7 mouse cellular contexts compared by ENCODE assay signal in the genomic region with DNA sequence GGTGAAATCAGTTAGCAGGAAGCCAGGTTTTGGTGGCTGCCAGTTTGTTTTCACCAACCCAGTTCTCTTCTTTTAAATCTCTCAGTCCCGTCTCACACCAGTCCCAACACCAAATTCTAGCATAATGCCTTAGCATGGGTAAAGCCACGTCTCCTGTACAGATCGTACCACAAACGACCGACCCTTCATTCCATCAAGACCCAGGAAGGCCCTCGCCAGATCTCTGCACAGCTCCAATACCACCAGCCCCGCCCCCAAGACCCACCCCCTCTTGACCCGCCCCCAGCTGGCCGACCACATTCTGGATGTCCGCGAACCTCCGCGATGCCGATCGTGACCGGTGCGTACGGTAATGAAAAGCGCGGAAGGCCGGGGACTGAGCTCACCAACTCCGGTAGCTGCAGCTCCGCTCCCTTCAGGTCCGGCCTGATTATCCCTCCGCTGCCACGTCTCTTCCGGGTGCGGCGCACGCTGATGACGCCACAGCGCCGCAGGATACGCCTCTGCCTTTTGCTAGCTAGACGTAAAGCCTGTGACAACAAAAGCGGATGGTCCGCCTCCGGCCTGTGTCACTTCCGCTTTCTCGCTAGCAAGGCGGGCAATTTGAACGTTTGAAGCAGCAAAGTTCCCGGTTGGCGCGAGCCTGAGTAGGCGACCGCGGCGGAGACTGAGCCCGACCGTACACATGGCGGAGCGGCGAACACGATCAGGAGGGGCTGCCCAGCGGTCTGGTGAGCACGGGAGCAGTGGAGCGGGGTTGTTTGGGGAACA. TPM values are rescaled to one million over a fixed set of nuclear protein-coding genes. Genes with fewer than 3 reads are reported as not detected.
DNase-seq lines count a peak whose midpoint lies in the region; ATAC-seq lines count a peak whose summit lies in the region.

Zfpl1 (minus strand) TSS at position 479 of the 771 bp plus-strand sequence.
Cdca5 (plus strand) TSS at position 506 of the 771 bp plus-strand sequence.

- intact Hi-C loops in gastrocnemius, postnatal 36 days (cut with DNase I), result loop anchor here (1.0 to 5.0 kb wide), 2 partner anchors 25 to 33 kb away; partner anchors contain the start of gene Sac3d1
- intact Hi-C loops in left cerebral cortex, postnatal 36 days (cut with DNase I), result loop anchor here (1.0 to 2.0 kb wide), 2 partner anchors 28 to 38 kb away; partner anchors contain the start of genes Fau, Mrpl49 and Syvn1

- H3K9me3 ChIP-seq in intestine, embryonic 16.5 days (ENCODE audit: control insufficient read depth, low read length), result no peaks in the 10 kb centered on the region
- no peaks in the 10 kb centered on the region for H3K9me3 ChIP-seq in midbrain, embryonic 11.5 days (ENCODE audit: control insufficient read depth, low read length)

- H3K4me1 ChIP-seq in intestine, embryonic 16.5 days (ENCODE audit: control insufficient read depth, insufficient read depth, low read length), result peaks cover 11% of the 10 kb centered on the region
- H3K4me1 ChIP-seq in midbrain, embryonic 11.5 days (ENCODE audit: control insufficient read depth, insufficient read depth, low read length), result peaks cover 12% of the 10 kb centered on the region

- peak within 1 kb of the TSS; percentile 73 for H3K27ac ChIP-seq in intestine, embryonic 16.5 days (ENCODE audit: low read length)
- peak within 1 kb of the TSS; percentile 30; the same call in 1 of the 2 replicates for H3K27ac ChIP-seq in midbrain, embryonic 11.5 days (ENCODE audit: low read depth, low read length)

- H3K9ac ChIP-seq in intestine, embryonic 16.5 days (ENCODE audit: low read depth, low read length), result peak within 1 kb of the TSS; percentile 80
- H3K9ac ChIP-seq in midbrain, embryonic 11.5 days (ENCODE audit: low read length), result peak within 1 kb of the TSS; percentile 77

- H3K36me3 ChIP-seq in intestine, embryonic 16.5 days (ENCODE audit: control insufficient read depth, insufficient read depth, low read length), result peaks cover 2% of the 10 kb centered on the region
- H3K36me3 ChIP-seq in midbrain, embryonic 11.5 days (ENCODE audit: control insufficient read depth, insufficient read depth, low read length), result peaks cover 12% of the 10 kb centered on the region

- H3K4me2 ChIP-seq in intestine, embryonic 16.5 days (ENCODE audit: low read depth, low read length), result peak within 1 kb of the TSS; percentile 93
- peak within 1 kb of the TSS; percentile 80 for H3K4me2 ChIP-seq in midbrain, embryonic 11.5 days

- peak within 1 kb of the TSS; percentile 81 for H3K4me3 ChIP-seq in intestine, embryonic 16.5 days (ENCODE audit: low read length)
- peak within 1 kb of the TSS; percentile 80 for H3K4me3 ChIP-seq in midbrain, embryonic 11.5 days (ENCODE audit: low read depth, low read length)

- peak; percentile 96 for DNase-seq in adrenal gland, adult 2 months
- DNase-seq in embryo, embryonic 11.5 days (ENCODE audit: low read depth, low spot score), result peak; percentile 98
- DNase-seq in gastrocnemius, postnatal 36 days, result peak; percentile 93 to 95
- DNase-seq in left cerebral cortex, postnatal 36 days (ENCODE audit: low spot score in 2 of 2), result peak; percentile 95 to 97
- DNase-seq in midbrain, embryonic 11.5 days (ENCODE audit: low spot score, missing footprints), result peak; percentile 100
- peak; percentile 98 for DNase-seq in skeletal muscle tissue, adult 2 months (ENCODE audit: low read depth, low spot score)

- ATAC-seq in intestine, embryonic 16.5 days, result peak; percentile 92
- ATAC-seq in midbrain, embryonic 11.5 days (ENCODE audit: low FRiP score), result peak; percentile 92

- no peaks in the 10 kb centered on the region for H3K27me3 ChIP-seq in intestine, embryonic 16.5 days (replicated peaks; ENCODE audit: control insufficient read depth, insufficient read depth, low read length)
- no peaks in the 10 kb centered on the region for H3K27me3 ChIP-seq in midbrain, embryonic 11.5 days (ENCODE audit: control insufficient read depth, insufficient read depth, low read length)

- under 1% methylated on average over 58 of the region's 58 CpGs for WGBS in intestine, embryonic 16.5 days
- under 1% methylated on average over 58 of the region's 58 CpGs for WGBS in midbrain, embryonic 11.5 days

RNA-seq across cellular contexts. Expression of gene Zfpl1, which starts in this region (rescaled TPM):
- 10 to 100 TPM; 38.9 to 43.5 TPM for total RNA-seq in adrenal gland, adult 2 months (2021)
- 91.2 and 122 TPM in 2 replicates for polyA plus RNA-seq in adrenal gland, adult 2 months (2012; rRNA removed)
- 10 to 100 TPM; 10.2 to 10.3 TPM for total RNA-seq in gastrocnemius, postnatal 36 days (2021)
- polyA plus RNA-seq in intestine, embryonic 16.5 days (2015; fragmentation: Nextera tagmentation; extraction: Ambion mirVana), result 66.1 and 68.0 TPM in 2 replicates
- 10 to 100 TPM; 36.9 to 41.3 TPM for total RNA-seq in left cerebral cortex, postnatal 36 days (2021)
- polyA plus RNA-seq in midbrain, embryonic 11.5 days (2014; fragmentation: Nextera tagmentation; extraction: Ambion mirVana), result 63.4 and 63.5 TPM in 2 replicates

RNA-seq across cellular contexts. Expression of gene Cdca5, which starts in this region (rescaled TPM):
- total RNA-seq in adrenal gland, adult 2 months (2021), result under 1 TPM; 0.73 to 0.98 TPM
- 0.32 and 0.80 TPM in 2 replicates for polyA plus RNA-seq in adrenal gland, adult 2 months (2012; rRNA removed)
- total RNA-seq in gastrocnemius, postnatal 36 days (2021), result under 1 TPM in 1 of 2 experiments, not detected in 1; 0.28 TPM
- 27.7 and 31.4 TPM in 2 replicates for polyA plus RNA-seq in intestine, embryonic 16.5 days (2015; fragmentation: Nextera tagmentation; extraction: Ambion mirVana)
- not detected for total RNA-seq in left cerebral cortex, postnatal 36 days (2021)
- polyA plus RNA-seq in midbrain, embryonic 11.5 days (2014; fragmentation: Nextera tagmentation; extraction: Ambion mirVana), result 61.2 and 66.3 TPM in 2 replicates

Comparison
In these comparisons a context has a peak if more than half of its experiments do, and no peak if none do; other contexts are left out.
1. Peak in every context shown above with its lines: DNase-seq, ATAC-seq, H3K4me3 ChIP-seq and H3K27ac ChIP-seq.
2. RNA of gene Cdca5 (polyA plus RNA-seq): 61.2 to 66.3 TPM in midbrain, embryonic 11.5 days and 27.7 to 31.4 TPM in intestine, embryonic 16.5 days; 0.32 to 0.80 TPM in adrenal gland, adult 2 months; every median in the first group is over 10 times any median in the second.